Mouse (Mus musculus): ENCODE results near the gene Sh3glb1.

The Sh3glb1 gene

GRCm38 (mm10) chr3:144714606-144715005 lies 5.5 kb downstream of the Sh3glb1 start:
- no peak for DNase-seq

GRCm38 (mm10) chr3:144714126-144714525 lies 6.0 kb downstream of the Sh3glb1 start:
- no peak for DNase-seq

DNA sequence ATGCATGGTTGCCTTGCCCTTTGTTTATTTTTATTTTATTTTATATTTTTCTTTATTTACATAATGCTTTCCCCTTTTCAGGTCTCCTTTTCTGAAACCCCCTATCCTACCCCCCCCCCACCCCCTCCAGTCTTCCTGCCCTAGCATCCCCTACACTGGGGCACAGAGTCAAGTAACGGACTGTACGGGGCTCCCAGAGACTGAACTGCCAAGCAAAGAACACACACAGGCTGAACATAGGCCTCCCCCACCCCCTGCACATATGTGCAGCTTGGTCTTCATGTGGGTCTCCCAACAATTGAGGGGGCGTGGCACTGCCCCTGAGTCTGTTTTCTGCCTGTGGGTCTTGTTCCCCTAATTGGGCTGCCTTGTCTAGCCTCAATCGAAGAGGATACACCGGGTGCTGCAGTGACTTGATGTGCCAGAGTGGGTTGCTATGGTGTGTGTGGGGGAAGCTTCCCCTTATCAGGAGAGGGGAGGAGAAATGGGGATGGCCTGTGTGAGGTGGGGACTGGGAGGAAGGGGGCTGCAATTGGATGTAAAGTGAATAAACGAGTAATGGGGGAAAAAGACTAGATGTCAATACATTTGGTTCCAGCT lies 8.4 kb downstream of the Sh3glb1 start:
- DNase-seq, result no peak

- no peak for DNase-seq
Measured at GRCm38 (mm10) chr3:144708612-144709011, 11.5 kb downstream of the Sh3glb1 start.

DNA sequence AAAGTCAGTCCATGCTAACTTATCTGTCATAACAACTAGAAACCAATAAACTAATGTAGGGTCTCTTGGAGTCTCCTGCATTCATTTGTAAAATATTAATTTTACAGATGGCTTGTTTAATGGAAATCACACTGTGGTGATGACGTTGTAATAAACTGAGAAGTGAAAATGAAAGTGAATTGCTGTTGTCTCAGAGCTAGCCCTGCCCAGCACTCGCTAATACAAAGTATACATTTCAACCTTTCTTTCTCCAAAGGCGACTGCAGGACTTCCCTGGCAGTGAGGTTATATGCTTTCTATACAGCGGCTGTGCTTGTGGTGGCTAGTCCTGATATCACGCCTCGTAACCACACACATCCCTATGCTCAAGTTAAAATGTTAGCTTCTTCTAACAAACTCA lies 16.2 kb downstream of the Sh3glb1 start:
- DNase-seq, result no peak

DNA sequence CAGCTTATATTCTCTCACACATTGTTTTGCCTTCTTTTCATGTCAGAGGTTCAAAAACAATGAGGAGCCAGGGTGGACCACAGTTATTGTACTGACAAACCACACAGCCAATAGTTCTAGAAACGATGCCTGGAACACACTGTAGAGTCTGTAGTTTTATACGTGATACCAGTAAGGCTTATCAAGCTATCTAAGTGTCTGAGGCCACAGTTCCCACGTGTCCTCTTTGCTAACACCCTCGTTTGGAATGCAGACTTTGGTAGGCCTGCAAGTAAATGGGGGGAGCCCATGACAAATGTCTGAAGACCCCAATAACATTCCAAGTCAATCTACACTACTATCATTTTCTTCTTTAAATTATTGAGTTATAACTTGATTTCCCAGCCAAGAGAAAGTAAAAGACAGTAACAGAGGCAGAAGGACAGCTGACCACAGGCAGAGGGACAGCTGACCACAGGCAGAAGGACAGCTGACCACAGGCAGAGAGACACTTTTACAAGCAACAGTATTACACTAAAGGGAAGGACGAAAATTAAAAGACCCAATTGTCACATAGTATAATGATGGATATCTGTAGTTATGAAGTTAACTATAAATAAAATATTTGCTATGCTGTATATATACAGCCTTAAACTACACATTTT lies 21.2 kb downstream of the Sh3glb1 start:
- DNase-seq, result no peak

- no peak for DNase-seq
Measured at GRCm38 (mm10) chr3:144697942-144698341, 22.2 kb downstream of the Sh3glb1 start.

- no peak for DNase-seq
Measured at GRCm38 (mm10) chr3:144697154-144697553, 23.0 kb downstream of the Sh3glb1 start.

DNA sequence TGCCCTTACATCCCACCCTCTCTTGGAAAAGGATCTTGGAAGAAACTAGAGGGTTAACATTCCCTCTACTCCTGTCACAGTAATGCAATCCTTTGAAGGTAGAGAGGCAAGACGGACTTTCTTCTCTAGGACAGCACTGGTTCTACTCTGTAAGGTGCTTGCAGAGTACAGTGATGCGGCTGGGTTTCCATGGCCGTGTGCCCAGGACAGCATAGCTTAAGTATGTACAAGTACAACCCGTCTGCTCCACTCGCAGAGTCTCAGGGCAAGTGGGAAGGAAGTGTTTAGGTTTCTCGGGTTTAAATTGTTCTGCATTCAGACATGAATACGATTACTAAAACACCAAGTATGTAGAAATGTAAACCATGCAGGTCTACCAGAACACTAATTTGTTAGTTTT lies 25.2 kb downstream of the Sh3glb1 start:
- no peak for DNase-seq

DNA sequence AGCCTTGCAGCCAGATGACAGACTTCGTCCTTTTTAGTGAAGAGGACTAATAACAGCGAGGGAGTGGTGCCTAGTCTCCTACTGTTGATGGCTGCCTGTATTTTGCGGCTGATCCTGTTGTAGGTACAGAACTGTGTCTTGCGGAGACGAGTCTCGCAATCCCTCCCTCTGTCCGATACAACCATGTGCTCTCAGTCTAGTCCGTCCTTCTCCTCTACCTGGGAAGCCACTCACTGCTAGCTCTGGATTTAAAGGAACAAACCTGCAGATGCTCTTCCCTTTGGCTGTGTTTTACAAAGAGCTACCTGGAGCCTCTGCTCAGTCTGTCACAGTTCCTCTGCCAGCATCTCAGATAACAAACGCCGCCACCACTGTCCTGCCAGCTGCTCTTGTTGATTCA lies 26.1 kb downstream of the Sh3glb1 start:
- DNase-seq, result no peak

GRCm38 (mm10) chr3:144692052-144692451 lies 28.1 kb downstream of the Sh3glb1 start:
- no peak for DNase-seq

DNA sequence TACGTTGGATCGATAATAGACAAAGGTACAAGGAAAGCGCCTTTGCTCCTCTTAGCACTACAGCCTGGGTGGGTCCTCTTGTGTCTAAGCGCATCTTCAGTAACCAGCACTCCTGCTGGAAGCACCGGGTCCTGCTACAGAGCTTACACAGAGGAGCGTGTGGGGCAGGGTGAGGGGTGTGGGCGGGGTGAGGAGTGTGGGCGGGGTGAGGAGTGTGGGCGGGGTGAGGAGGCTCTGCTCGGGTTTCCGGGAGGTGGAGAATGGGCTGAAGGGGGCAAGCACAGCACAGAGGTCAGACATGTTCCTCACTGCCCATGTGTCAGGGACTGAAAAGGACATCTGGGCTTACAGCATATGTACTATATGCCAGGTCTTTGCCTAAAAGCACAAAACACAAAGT lies 30.9 kb downstream of the Sh3glb1 start:
- DNase-seq, result no peak

- no peak for DNase-seq
Measured at GRCm38 (mm10) chr3:144688284-144688683, 31.9 kb downstream of the Sh3glb1 start.

DNA sequence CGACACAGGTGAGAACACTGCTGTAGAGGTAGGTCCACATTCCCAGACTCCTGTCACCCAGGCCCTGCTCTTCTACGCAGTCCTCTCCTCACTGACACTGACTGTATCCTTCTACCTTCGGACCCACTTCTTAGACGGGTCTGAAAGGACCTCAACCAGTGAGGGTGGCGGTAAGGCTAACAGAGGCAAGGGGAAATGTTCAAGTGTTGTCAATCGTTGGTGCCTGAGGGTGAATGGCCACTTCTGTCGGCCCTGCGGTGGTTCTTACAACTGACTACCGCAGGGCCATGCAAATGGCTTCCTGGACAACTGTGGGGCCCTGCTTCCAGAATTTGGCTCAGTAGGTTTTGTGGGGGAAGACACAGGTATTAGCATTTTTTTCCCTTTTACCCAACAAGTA lies 32.5 kb downstream of the Sh3glb1 start:
- no peak for DNase-seq

- DNase-seq, result no peak
Measured at GRCm38 (mm10) chr3:144686146-144686545, 34.0 kb downstream of the Sh3glb1 start.

GRCm38 (mm10) chr3:144683136-144683814 lies 36.9 kb downstream of the Sh3glb1 start:
- no peak for DNase-seq

- no peak for DNase-seq
Measured at GRCm38 (mm10) chr3:144681542-144681941, 38.6 kb downstream of the Sh3glb1 start.

DNA sequence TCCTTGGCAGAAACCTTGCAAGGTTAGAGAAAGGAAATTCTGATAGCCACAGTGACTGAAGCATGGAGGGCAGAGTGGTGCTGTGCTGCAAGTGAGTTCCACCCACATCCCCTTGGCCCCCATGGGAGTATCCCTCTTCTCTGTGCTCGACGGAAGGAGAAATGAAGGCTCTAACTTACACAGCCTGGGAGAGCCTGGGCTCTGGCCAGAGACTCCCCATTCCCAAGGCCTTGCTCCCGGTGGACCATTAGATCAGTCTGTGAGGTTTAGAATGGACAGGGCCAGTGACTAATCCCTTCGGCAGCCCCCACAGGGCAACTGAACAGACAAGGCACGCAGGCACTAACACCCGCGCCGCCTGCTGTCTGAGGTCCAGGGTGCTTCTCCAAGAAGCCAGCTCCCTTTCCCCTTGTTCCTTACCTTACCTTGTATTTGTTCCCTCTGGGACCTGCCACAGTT lies 40.4 kb downstream of the Sh3glb1 start:
- no peak for DNase-seq

DNA sequence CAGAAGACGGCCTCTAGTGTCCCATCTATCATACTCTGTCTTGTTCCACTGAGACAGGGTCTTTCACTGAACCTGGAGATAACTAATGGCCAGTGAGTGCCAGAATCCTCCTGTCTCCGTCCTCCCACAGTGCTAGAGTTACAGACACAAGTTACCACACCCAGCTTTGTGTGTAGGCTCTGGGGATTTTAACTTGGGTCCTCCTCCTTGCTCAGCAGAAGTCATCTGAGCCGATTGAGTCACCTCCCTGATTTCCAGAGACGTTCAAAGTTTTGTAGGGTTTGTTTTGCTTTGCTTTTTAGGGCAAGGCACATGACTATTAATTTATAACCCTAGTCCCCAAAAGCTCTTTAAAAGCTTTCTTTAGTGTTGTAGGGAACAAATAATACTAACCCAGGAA lies 41.0 kb downstream of the Sh3glb1 start:
- DNase-seq, result no peak

DNA sequence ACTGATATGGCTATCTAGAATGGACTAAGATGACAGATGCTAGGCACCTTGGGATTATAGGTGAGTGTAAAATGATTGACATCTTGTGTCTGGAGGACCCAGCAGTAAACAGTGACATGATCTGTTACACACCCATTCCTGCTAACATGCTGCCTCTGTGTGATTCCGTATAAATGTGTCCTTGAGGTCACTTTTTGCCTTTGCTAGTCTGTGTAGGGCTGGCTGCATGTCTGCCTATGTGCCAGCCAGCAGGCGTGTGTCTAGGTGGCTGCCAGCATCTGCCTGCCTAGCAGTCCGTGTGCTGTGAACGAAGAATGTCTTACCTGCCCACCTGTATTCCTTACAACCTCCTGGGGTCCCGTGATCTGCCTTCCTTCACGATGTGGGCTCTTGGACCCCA lies 42.4 kb downstream of the Sh3glb1 start:
- no peak for DNase-seq

GRCm38 (mm10) chr3:144676249-144676648 lies 43.9 kb downstream of the Sh3glb1 start:
- no peak for DNase-seq

DNA sequence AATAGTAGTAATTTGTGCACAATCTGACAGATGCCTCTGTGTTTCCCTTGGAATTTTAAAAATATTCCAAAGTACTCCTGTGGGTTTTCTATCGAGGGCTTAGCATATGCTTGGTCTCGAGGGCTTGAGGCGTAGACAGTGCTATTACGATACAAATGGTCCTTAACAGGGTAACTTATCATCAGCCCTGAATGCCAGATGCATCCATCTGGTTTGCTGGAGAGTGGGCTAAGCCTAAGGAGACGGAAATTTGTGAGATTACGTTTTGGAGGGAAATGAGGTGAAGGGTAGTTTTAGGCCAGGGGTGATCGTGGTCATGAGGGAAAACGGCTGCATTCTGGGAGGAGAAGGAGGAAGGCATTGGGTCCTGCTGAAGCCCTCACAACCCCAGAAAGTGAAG lies 48.1 kb downstream of the Sh3glb1 start:
- no peak for DNase-seq

- no peak for DNase-seq
Measured at GRCm38 (mm10) chr3:144669944-144670874, 49.9 kb downstream of the Sh3glb1 start.
